9 mouse cellular contexts compared by ENCODE assay signal in the genomic region with DNA sequence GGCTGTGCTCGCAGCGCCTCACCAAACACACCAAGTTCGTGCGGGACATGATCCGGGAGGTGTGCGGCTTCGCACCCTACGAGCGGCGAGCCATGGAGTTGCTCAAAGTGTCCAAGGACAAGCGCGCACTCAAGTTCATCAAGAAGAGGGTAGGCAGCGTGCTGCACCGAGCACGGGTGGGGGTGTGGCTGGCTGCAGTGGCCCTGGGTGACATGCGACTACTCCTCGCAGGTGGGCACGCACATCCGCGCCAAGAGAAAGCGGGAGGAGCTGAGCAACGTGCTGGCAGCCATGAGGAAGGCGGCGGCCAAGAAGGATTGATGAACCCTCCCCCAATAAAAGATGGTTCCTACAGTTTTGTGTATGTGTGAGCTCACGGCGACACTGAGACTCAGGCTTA. TPM values are rescaled to one million over a fixed set of nuclear protein-coding genes. Genes with fewer than 3 reads are reported as not detected.
DNase-seq lines count a peak whose midpoint lies in the region; ATAC-seq and TF ChIP-seq lines count a peak whose summit lies in the region.
"Not testable (repeated sequence)": the region's sequence is repeated elsewhere in the genome, so short reads cannot be mapped to it uniquely, and the experiment has no call there.
"Had no signal": no experiment of that assay in that cellular context is flagged by ENCODE, and none has a peak within 500 bp of the region (broad histone marks: within the 10 kb centered on the region; RNA-seq: fewer than 3 reads in every experiment).

No protein-coding gene starts in this region.

- under 1% methylated on average over 26 of the region's 26 CpGs for WGBS in forebrain, embryonic 11.5 days
- WGBS in liver, embryonic 16.5 days (ENCODE audit: insufficient replicate concordance) = under 1% methylated on average over 26 of the region's 26 CpGs
- WGBS in stomach, postnatal 0 days = 0% methylated on average over 26 of the region's 26 CpGs

- TF ChIP-seq EP300 in stomach, postnatal 0 days (optimal IDR thresholded peaks at IDR 0.05) = not testable (repeated sequence)

- TF ChIP-seq POLR2A in myocyte (IDR thresholded peaks at IDR 0.05; ENCODE audit: insufficient read length, low read depth) = peak; percentile 69

- DNase-seq in CD4-positive helper T cell, adult 2 months (ENCODE audit: low read depth, low spot score) = peak; percentile 54
- peak; percentile 56 to 59 for DNase-seq in adrenal gland, postnatal 36 days
- not testable (repeated sequence) for DNase-seq in forebrain, embryonic 11.5 days (ENCODE audit: low spot score)
- DNase-seq in heart, postnatal 4 days = peak; percentile 50
- peak; percentile 51 for DNase-seq in kidney, postnatal 10 days
- DNase-seq in stomach, postnatal 0 days (ENCODE audit: low spot score) = peak; percentile 49

- H3K79me2 ChIP-seq in myocyte (ENCODE audit: control insufficient read depth, insufficient read depth) = peaks cover 48% of the 10 kb centered on the region

- H3K27me3 ChIP-seq in forebrain, embryonic 11.5 days (ENCODE audit: control insufficient read depth, insufficient read depth, low read length); liver, embryonic 16.5 days (ENCODE audit: control insufficient read depth, insufficient read depth, low read depth, low read length); myocyte (ENCODE audit: control insufficient read depth, insufficient read depth, insufficient read length); stomach, postnatal 0 days (ENCODE audit: control insufficient read depth, insufficient read depth, low read length): not testable (repeated sequence)

- H3K36me3 ChIP-seq in forebrain, embryonic 11.5 days (ENCODE audit: control insufficient read depth, insufficient read depth, low read length) = peaks cover 17% of the 10 kb centered on the region
- H3K36me3 ChIP-seq in liver, embryonic 16.5 days (ENCODE audit: control insufficient read depth, insufficient read depth) = peaks cover 26% of the 10 kb centered on the region
- H3K36me3 ChIP-seq in myocyte (ENCODE audit: control insufficient read depth, insufficient read depth) = peaks cover 24% of the 10 kb centered on the region
- H3K36me3 ChIP-seq in stomach, postnatal 0 days (ENCODE audit: control insufficient read depth, insufficient read depth, low read length) = peaks cover 17% of the 10 kb centered on the region

- peaks cover 15% of the 10 kb centered on the region for H3K4me1 ChIP-seq in forebrain, embryonic 11.5 days (replicated peaks; ENCODE audit: control insufficient read depth, insufficient read depth, low read length)
- peaks cover 39% of the 10 kb centered on the region for H3K4me1 ChIP-seq in liver, embryonic 16.5 days (ENCODE audit: control insufficient read depth, low read depth, low read length)
- H3K4me1 ChIP-seq in stomach, postnatal 0 days (replicated peaks; ENCODE audit: control insufficient read depth, insufficient read depth) = not testable (repeated sequence)

- H3K4me2 ChIP-seq in forebrain, embryonic 11.5 days (ENCODE audit: low read depth, low read length, severe bottlenecking) = peak overlapping the region; percentile 76
- H3K4me2 ChIP-seq in liver, embryonic 16.5 days (ENCODE audit: low read depth, low read length) = peak overlapping the region; percentile 75
- H3K4me2 ChIP-seq in myocyte (ENCODE audit: low read depth) = peak overlapping the region; percentile 95
- H3K4me2 ChIP-seq in stomach, postnatal 0 days (replicated peaks; ENCODE audit: low read depth) = peak overlapping the region; percentile 77

- TF ChIP-seq CTCF in stomach, postnatal 0 days (IDR thresholded peaks at IDR 0.05; ENCODE audit: low read depth) = not testable (repeated sequence)

- H3K9me3 ChIP-seq in forebrain, embryonic 11.5 days (ENCODE audit: control insufficient read depth, low read length); liver, embryonic 16.5 days (replicated peaks; ENCODE audit: control insufficient read depth, low read length); stomach, postnatal 0 days (ENCODE audit: control insufficient read depth, low read length): not testable (repeated sequence)

- not testable (repeated sequence) for H3K27ac ChIP-seq in forebrain, embryonic 11.5 days (ENCODE audit: low read depth, low read length)
- H3K27ac ChIP-seq in liver, embryonic 16.5 days (ENCODE audit: low read length) = peak overlapping the region; percentile 83; the same call in 1 of the 2 replicates
- H3K27ac ChIP-seq in stomach, postnatal 0 days (replicated peaks) = peak overlapping the region; percentile 96

- peak overlapping the region; percentile 75 for H3K4me3 ChIP-seq in forebrain, embryonic 11.5 days (ENCODE audit: low read depth, low read length)
- peak overlapping the region; percentile 80 for H3K4me3 ChIP-seq in liver, embryonic 16.5 days (ENCODE audit: low read depth, low read length)
- peak overlapping the region; percentile 73 for H3K4me3 ChIP-seq in myocyte
- H3K4me3 ChIP-seq in stomach, postnatal 0 days (ENCODE audit: low read depth, low read length) = peak overlapping the region; percentile 81

- peak overlapping the region; percentile 59 for H3ac ChIP-seq in myocyte (ENCODE audit: control insufficient read depth, insufficient read length)

- not testable (repeated sequence) for ATAC-seq in forebrain, embryonic 11.5 days (replicated peaks; ENCODE audit: low FRiP score); liver, embryonic 16.5 days (ENCODE audit: low read depth); stomach, postnatal 0 days (ENCODE audit: low FRiP score, low TSS enrichment)

- H3K9ac ChIP-seq in forebrain, embryonic 11.5 days (ENCODE audit: low read length) = peak overlapping the region; percentile 82
- H3K9ac ChIP-seq in liver, embryonic 16.5 days (ENCODE audit: low read depth, low read length) = peak overlapping the region; percentile 75
- H3K9ac ChIP-seq in stomach, postnatal 0 days (ENCODE audit: low read length) = peak overlapping the region; percentile 85

TF ChIP-seq in myocyte, 11 proteins besides CTCF, POLR2A, EP300 and RAD21:
- TF ChIP-seq MYOG (IDR thresholded peaks at IDR 0.05; ENCODE audit: control insufficient read depth in 1 of 3, insufficient read depth in 1 of 3, insufficient read length in 2 of 3, low read depth in 2 of 3) = peak in 1 of 3 experiments; percentile 8
- TF ChIP-seq POLR2AphosphoS2 (IDR thresholded peaks at IDR 0.05; ENCODE audit: insufficient read length, low read depth) = peak; percentile 86

RNA-seq across cellular contexts. Expression of gene Rpl36, which starts 0.7 kb away (rescaled TPM):
- total RNA-seq in adrenal gland, postnatal 36 days (2021) = 100 to 1,000 TPM; 804 to 953 TPM
- 1,269 and 1,280 TPM in 2 replicates for polyA plus RNA-seq in forebrain, embryonic 11.5 days (2014; fragmentation: Nextera tagmentation; extraction: Ambion mirVana)
- total RNA-seq in heart, postnatal 4 days (2021) = 100 to 1,000 TPM; 921 to 984 TPM
- 828 and 951 TPM in 2 replicates for polyA plus RNA-seq in liver, embryonic 16.5 days (2015; fragmentation: Nextera tagmentation; extraction: Ambion mirVana)
- 3,746 TPM for polyA plus RNA-seq in myocyte (2012; fragmentation: generic; extraction: Trizol)
- 2,079 and 2,215 TPM in 2 replicates for polyA plus RNA-seq in stomach, postnatal 0 days (2015; fragmentation: Nextera tagmentation; extraction: Ambion mirVana)

RNA-seq across cellular contexts. Expression of gene 2410015M20Rik, which starts 4.3 kb away (rescaled TPM):
- total RNA-seq in adrenal gland, postnatal 36 days (2021) = 100 to 1,000 TPM; 293 to 327 TPM
- polyA plus RNA-seq in forebrain, embryonic 11.5 days (2014; fragmentation: Nextera tagmentation; extraction: Ambion mirVana) = 171 and 183 TPM in 2 replicates
- total RNA-seq in heart, postnatal 4 days (2021) = 100 to 1,000 TPM; 295 to 325 TPM
- 129 and 149 TPM in 2 replicates for polyA plus RNA-seq in liver, embryonic 16.5 days (2015; fragmentation: Nextera tagmentation; extraction: Ambion mirVana)
- polyA plus RNA-seq in myocyte (2012; fragmentation: generic; extraction: Trizol) = 587 TPM
- 327 and 335 TPM in 2 replicates for polyA plus RNA-seq in stomach, postnatal 0 days (2015; fragmentation: Nextera tagmentation; extraction: Ambion mirVana)

RNA-seq across cellular contexts. Expression of gene Lonp1, which starts 12.8 kb away (rescaled TPM):
- 100 to 1,000 TPM; 582 to 584 TPM for total RNA-seq in adrenal gland, postnatal 36 days (2021)
- polyA plus RNA-seq in forebrain, embryonic 11.5 days (2014; fragmentation: Nextera tagmentation; extraction: Ambion mirVana) = 66.6 and 68.8 TPM in 2 replicates
- 10 to 100 TPM; 89.0 to 90.5 TPM for total RNA-seq in heart, postnatal 4 days (2021)
- polyA plus RNA-seq in liver, embryonic 16.5 days (2015; fragmentation: Nextera tagmentation; extraction: Ambion mirVana) = 35.0 and 36.3 TPM in 2 replicates
- 278 TPM for polyA plus RNA-seq in myocyte (2012; fragmentation: generic; extraction: Trizol)
- polyA plus RNA-seq in stomach, postnatal 0 days (2015; fragmentation: Nextera tagmentation; extraction: Ambion mirVana) = 25.8 and 27.5 TPM in 2 replicates

RNA-seq across cellular contexts. Expression of gene Catsperd, which starts 14.1 kb away (rescaled TPM):
- total RNA-seq in adrenal gland, postnatal 36 days (2021) = 1 to 10 TPM; 1.5 to 2.4 TPM
- 0.51 TPM in 2 replicates for polyA plus RNA-seq in forebrain, embryonic 11.5 days (2014; fragmentation: Nextera tagmentation; extraction: Ambion mirVana)
- total RNA-seq in heart, postnatal 4 days (2021) = under 1 TPM; 0.17 to 0.20 TPM
- polyA plus RNA-seq in liver, embryonic 16.5 days (2015; fragmentation: Nextera tagmentation; extraction: Ambion mirVana) = 0.21 and 0.33 TPM in 2 replicates
- 0.16 TPM for polyA plus RNA-seq in myocyte (2012; fragmentation: generic; extraction: Trizol)
- 0.10 and 0.18 TPM in 2 replicates for polyA plus RNA-seq in stomach, postnatal 0 days (2015; fragmentation: Nextera tagmentation; extraction: Ambion mirVana)
- total RNA-seq: heart, postnatal 36 days had no signal

RNA-seq across cellular contexts. Expression of gene Safb, which starts 29.3 kb away (rescaled TPM):
- 100 to 1,000 TPM; 103 to 122 TPM for total RNA-seq in adrenal gland, postnatal 36 days (2021)
- polyA plus RNA-seq in forebrain, embryonic 11.5 days (2014; fragmentation: Nextera tagmentation; extraction: Ambion mirVana) = 145 and 154 TPM in 2 replicates
- total RNA-seq in heart, postnatal 4 days (2021) = 10 to 100 TPM; 89.2 to 92.5 TPM
- polyA plus RNA-seq in liver, embryonic 16.5 days (2015; fragmentation: Nextera tagmentation; extraction: Ambion mirVana) = 38.7 and 38.9 TPM in 2 replicates
- 58.9 TPM for polyA plus RNA-seq in myocyte (2012; fragmentation: generic; extraction: Trizol)
- 34.7 and 38.6 TPM in 2 replicates for polyA plus RNA-seq in stomach, postnatal 0 days (2015; fragmentation: Nextera tagmentation; extraction: Ambion mirVana)
